Mouse (Mus musculus) testis, adult 2 months (tissue): Measurements from ENCODE around the gene Cfap44.
A peak's percentile ranks its signal among the peaks of the same experiment; 100 is the strongest.

ENCODE experiments used
- CTCF ChIP-seq: fragments of 200-500 bp; IDR thresholded peaks from 2 replicates; pipeline ENCODE4 v1.5.1; 2012; ENCODE audit warnings: low read depth, mild to moderate bottlenecking, inconsistent platforms, low read length, moderate library complexity; ENCODE audit not compliant: control insufficient read depth, insufficient read depth, insufficient replicate concordance
- POLR2A ChIP-seq: fragments of 200-500 bp; IDR thresholded peaks from 2 replicates; pipeline ENCODE4 v1.6.1; 2012; ENCODE audit warnings: low read depth, mild to moderate bottlenecking, inconsistent platforms, low read length, moderate library complexity; ENCODE audit not compliant: control insufficient read depth

GRCm38 (mm10) chr16:44435481-44435880, 40.9 kb downstream of the Cfap44 start:
- TF ChIP-seq CTCF (peak; percentile 22; the same call in 1 of the 2 replicates), POLR2A (no peak)
